Mouse (Mus musculus) stomach, embryonic 14.5 days (tissue): ENCODE measurements around the gene Stox2. TPM values are rescaled to one million over a fixed set of nuclear protein-coding genes. Genes with fewer than 3 reads are reported as not detected.
A peak's percentile ranks its signal among the peaks of the same experiment; 100 is the strongest.

Experiments used
- ATAC-seq: fragments of 200-750 bp; cut with Nextera tagmentation; 2 replicates; pipeline ENCODE4 v1.8.0; 2017; ENCODE audit warnings: low read depth, moderate TSS enrichment; ENCODE audit not compliant: insufficient number of reproducible peaks, insufficient read depth, low FRiP score
- H3K27ac ChIP-seq: fragments of 300-500 bp; sonication (generic); 2 replicates; pipeline ENCODE4 v1.5.1; 2014; ENCODE audit warnings: mild to moderate bottlenecking, low read length, moderate library complexity, mixed read lengths
- H3K27me3 ChIP-seq: fragments of 300-500 bp; sonication (generic); 2 replicates; pipeline ENCODE4 v1.6.1; 2014; ENCODE audit warnings: low read length, control low read depth, mixed read lengths; ENCODE audit not compliant: control insufficient read depth, insufficient read depth
- H3K36me3 ChIP-seq: fragments of 300-500 bp; sonication (generic); 2 replicates; pipeline ENCODE4 v1.6.1; 2014; ENCODE audit warnings: mild to moderate bottlenecking, control low read depth, low read length, moderate library complexity, mixed read lengths; ENCODE audit not compliant: control insufficient read depth, insufficient read depth
- H3K4me1 ChIP-seq: fragments of 300-500 bp; sonication (generic); 2 replicates; pipeline ENCODE4 v1.6.1; 2014; ENCODE audit warnings: low read length, control low read depth, mixed read lengths; ENCODE audit not compliant: control insufficient read depth, insufficient read depth
- H3K4me2 ChIP-seq: fragments of 300-500 bp; sonication (generic); replicated peaks from 2 replicates; pipeline ENCODE4 v1.6.1; 2014; ENCODE audit warnings: low read depth, low read length, control low read depth
- H3K4me3 ChIP-seq: fragments of 300-500 bp; sonication (generic); 2 replicates; pipeline ENCODE4 v1.5.1; 2014; ENCODE audit warnings: low read depth, low read length, control low read depth
- H3K9ac ChIP-seq: fragments of 300-500 bp; sonication (generic); replicated peaks from 2 replicates; pipeline ENCODE4 v1.6.1; 2014; ENCODE audit warnings: low read depth, mild to moderate bottlenecking, control low read depth, low read length, moderate library complexity, mixed read lengths
- H3K9me3 ChIP-seq: fragments of 300-500 bp; sonication (generic); 2 replicates; pipeline ENCODE4 v1.6.1; 2016; ENCODE audit warnings: low read depth, low read length, control low read depth; ENCODE audit not compliant: control insufficient read depth
- WGBS: fragments of 180-500 bp; shearing (Covaris S2); extraction: QIAGEN DNeasy Blood & Tissue Kit; methylation state at CpG from one replicate; pipeline ENCODE4 v1.1.7; 2014; 5-methylcytosine and 5-hydroxymethylcytosine counted together
- polyA plus RNA-seq: library from polyadenylated mRNA; unstranded; fragments of >200 nt; fragmentation: Nextera tagmentation; extraction: Ambion mirVana; gene quantifications from 2 replicates; pipeline ENCODE4 v1.2.1, GENCODE M21; 2014

Stox2 gene
- polyA plus RNA-seq, 1 experiment from 2014 or later = 20.5 TPM

DNA sequence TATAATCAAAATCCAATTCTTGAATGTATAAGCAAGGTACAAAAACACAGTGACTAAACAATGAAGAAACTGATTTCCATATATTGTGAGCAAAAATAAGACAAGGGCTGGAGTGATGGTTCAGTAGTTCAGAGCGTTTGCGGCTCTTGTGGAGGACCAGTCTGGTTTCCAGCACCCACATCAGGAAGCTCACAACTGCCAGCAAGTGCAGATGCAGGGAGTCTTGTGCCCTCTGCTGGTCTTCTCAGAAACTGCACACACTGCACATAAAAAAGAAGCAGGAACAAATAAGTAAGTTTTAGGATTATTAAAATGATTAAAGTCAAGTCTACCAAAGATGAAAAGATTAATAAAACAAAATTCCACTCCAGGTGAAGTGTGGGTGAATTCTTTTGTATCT is 291.6 kb downstream of the Stox2 start:
- Histone ChIP-seq H3K27me3 (no peaks in the 10 kb centered on the region), H3K9ac (no peak overlapping the region), H3K27ac (no peak overlapping the region), H3K9me3 (peaks cover 17% of the 10 kb centered on the region), H3K4me1 (no peaks in the 10 kb centered on the region), H3K4me3 (no peak overlapping the region), H3K4me2 (no peak overlapping the region), H3K36me3 (no peaks in the 10 kb centered on the region)
- no peak for ATAC-seq
- 93% methylated on average over 2 of the region's 2 CpGs for WGBS

DNA sequence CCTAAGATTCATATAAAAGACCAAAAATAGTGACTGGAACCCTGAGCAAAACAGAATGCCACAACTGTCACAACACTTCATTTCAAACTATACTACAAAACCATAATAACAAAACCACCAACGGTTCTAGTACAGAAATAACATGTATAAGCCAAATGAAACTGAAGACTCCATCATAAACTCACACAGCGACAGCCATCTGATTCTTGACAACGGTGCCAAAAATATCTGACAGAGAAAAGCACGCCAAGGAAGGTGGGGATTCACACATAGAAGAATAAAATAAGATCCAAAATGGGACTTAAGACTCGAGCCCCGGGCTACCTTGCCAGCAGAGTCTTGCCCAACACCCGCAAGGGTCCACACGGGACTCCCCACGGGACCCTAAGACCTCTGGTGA is 300.9 kb downstream of the Stox2 start:
- Histone ChIP-seq H3K27ac (no peak overlapping the region), H3K4me2 (no peak overlapping the region), H3K4me3 (no peak overlapping the region), H3K36me3 (no peaks in the 10 kb centered on the region), H3K9me3 (no peaks in the 10 kb centered on the region), H3K27me3 (no peaks in the 10 kb centered on the region), H3K4me1 (no peaks in the 10 kb centered on the region), H3K9ac (no peak overlapping the region)
- ATAC-seq = no peak
- WGBS = 89% methylated on average over 8 of the region's 9 CpGs

DNA sequence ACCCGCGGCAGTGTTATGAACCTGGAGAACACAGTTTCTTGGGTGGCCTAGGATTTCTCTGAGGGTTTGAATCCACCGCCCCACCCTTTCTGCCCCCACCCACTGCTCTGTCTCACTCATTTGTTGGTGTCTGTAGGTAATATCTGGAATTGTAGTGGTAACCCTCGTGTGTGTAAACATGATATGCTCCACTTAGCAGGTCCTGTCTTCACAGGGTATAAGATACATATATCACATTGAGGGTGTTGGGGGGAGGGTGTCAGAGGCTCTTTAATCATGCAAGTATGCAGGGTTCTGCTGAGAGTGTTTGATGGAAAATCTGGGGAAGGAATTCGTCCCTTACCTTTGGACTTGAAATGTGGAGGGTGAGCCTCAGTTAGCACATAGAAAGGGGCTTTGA is 310.1 kb downstream of the Stox2 start:
- Histone ChIP-seq H3K9ac (no peak overlapping the region), H3K36me3 (no peaks in the 10 kb centered on the region), H3K4me3 (no peak overlapping the region), H3K27me3 (no peaks in the 10 kb centered on the region), H3K9me3 (no peaks in the 10 kb centered on the region), H3K4me2 (peak overlapping the region; percentile 40), H3K27ac (no peak overlapping the region), H3K4me1 (0 out of 2 replicates have a peak, but pooled peaks cover 3% of the 10 kb centered on the region)
- 22% methylated on average over 5 of the region's 5 CpGs for WGBS
- ATAC-seq = peak; percentile 6; the same call in 1 of the 2 replicates

DNA sequence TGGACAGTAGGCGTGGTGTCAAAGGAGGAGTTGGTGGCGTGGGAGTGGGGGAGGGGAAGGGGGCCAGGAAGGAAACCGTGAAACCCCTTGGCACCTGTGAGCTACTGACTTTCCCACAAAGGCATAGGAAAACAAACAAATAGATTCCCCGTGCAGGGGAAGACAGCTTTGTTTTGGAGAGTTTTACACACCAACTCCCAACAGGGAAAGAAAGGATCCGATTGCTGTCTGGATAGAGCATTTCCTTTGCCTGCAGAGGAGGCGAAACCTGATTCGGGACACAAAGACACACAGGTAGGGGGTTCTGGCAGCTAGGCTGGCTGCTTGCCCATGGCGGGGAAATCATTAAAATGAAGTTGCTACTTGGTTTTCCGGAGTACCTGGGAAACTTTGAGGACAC is 310.6 kb downstream of the Stox2 start:
- Histone ChIP-seq H3K36me3 (no peaks in the 10 kb centered on the region), H3K4me3 (peak overlapping the region; percentile 17; the same call in 1 of the 2 replicates), H3K27ac (no peak overlapping the region), H3K9ac (no peak overlapping the region), H3K4me2 (peak overlapping the region; percentile 40), H3K27me3 (no peaks in the 10 kb centered on the region), H3K4me1 (0 out of 2 replicates have a peak, but pooled peaks cover 3% of the 10 kb centered on the region), H3K9me3 (no peaks in the 10 kb centered on the region)
- ATAC-seq = peak; percentile 2; the same call in 1 of the 2 replicates
- WGBS = 10% methylated on average over 9 of the region's 9 CpGs

DNA sequence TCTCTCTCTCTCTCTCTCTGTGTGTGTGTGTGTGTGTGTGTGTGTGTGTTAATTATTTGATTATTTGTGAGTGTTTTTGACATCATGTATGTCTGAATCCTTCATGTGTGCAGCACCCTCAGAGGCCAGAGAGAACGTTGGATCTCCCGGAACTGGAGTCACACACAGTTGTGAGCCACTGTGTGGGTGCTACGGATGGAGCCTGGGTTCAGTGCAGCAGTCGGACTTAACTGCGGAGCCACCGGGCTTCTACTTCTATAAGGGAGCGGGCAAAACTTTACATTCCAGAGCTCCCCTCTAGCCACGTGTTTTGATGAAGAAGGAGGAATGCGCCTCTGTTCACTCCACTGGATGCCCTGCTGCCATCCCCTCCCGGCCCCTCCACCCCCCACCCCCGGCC is 311.4 kb downstream of the Stox2 start:
- Histone ChIP-seq H3K27me3 (no peaks in the 10 kb centered on the region), H3K4me1 (0 out of 2 replicates have a peak, but pooled peaks cover 3% of the 10 kb centered on the region), H3K36me3 (no peaks in the 10 kb centered on the region), H3K9ac (no peak overlapping the region), H3K4me2 (peak overlapping the region; percentile 40; the same call in 1 of the 2 replicates), H3K9me3 (no peaks in the 10 kb centered on the region), H3K27ac (no peak overlapping the region), H3K4me3 (no peak overlapping the region)
- 37% methylated on average over 11 of the region's 11 CpGs for WGBS
- ATAC-seq = no peak

DNA sequence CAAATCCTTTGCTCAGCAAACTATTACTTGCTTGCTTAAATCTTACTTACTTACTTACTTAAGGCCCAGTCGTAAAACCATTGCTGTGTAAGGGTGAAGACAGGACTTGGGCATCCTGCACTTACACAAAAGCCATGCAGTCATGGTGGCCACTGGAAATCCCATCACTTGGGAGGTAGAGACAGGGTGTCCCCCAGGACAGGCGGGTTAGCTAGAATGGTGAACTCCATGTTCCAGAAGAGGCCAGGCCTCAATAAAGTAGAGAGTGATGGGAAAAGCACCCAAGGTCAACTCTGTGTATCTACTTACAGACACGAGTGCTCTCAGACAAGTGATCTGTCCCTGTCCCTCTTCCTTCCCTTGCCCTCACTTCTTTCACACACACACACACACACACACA is 312.8 kb downstream of the Stox2 start:
- Histone ChIP-seq H3K36me3 (no peaks in the 10 kb centered on the region), H3K4me3 (no peak overlapping the region), H3K9ac (no peak overlapping the region), H3K27me3 (no peaks in the 10 kb centered on the region), H3K27ac (no peak overlapping the region), H3K9me3 (no peaks in the 10 kb centered on the region), H3K4me1 (0 out of 2 replicates have a peak, but pooled peaks cover 3% of the 10 kb centered on the region), H3K4me2 (no peak overlapping the region)
- ATAC-seq = no peak
- 83% methylated on average over 3 of the region's 3 CpGs for WGBS

Other genes with a start within 250 kb of the Stox2 start
- 31.5 and 32.2 TPM in 2 replicates for gene Trappc11, start 87.1 kb upstream of the Stox2 start, polyA plus RNA-seq
- gene Rwdd4a, start 87.3 kb upstream of the Stox2 start, polyA plus RNA-seq = 39.6 and 47.2 TPM in 2 replicates
- 14.7 and 17.2 TPM in 2 replicates for gene Ing2, start 229.2 kb upstream of the Stox2 start, polyA plus RNA-seq